In the genomic region with DNA sequence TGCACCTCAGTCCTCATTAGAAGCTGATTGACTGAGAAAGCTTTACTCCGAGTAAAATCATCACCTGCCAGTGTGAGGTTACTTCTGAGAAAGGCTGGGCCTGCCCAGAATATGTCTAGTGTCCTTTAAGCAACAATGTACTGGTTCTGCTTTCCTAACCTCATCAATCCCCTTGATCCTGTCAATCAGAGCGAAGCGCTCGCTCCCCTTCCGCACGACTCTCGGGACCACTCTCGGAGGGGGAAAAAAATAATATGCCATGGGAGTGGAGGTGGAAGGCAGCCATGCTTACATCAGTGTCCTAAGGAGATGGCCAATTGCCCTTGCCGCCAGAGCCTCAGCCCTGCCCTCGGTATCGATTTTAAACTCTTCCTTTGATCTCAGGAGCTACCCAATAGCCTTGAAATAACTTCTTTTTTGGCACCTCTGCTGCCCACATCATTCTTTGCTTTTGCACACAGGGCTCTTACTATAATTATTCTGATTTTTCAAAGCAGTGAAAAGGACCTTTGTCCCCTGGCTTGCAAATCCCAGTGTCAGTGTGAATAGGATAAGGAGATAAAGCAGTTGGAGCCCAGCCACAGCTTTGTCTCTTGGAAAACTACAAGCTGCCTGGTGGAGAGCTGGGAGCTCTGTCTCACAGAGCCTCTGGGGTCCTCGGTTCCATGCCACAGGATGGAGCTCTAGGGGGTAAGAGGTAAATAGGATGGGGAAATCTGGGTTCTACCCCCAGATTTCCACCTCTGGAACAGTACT, we compare ENCODE assay signal across 9 mouse cellular contexts.
DNase-seq lines count a peak whose midpoint lies in the region; ATAC-seq and TF ChIP-seq lines count a peak whose summit lies in the region.
"Had no signal": no experiment of that assay in that cellular context is flagged by ENCODE, and none has a peak within 500 bp of the region (broad histone marks: within the 10 kb centered on the region; RNA-seq: fewer than 3 reads in every experiment).

No protein-coding gene starts in this region.

- peaks cover 11% of the 10 kb centered on the region for H3K4me1 ChIP-seq in forebrain, embryonic 14.5 days (ENCODE audit: control insufficient read depth, insufficient read depth, low read length)
- peaks cover 16% of the 10 kb centered on the region for H3K4me1 ChIP-seq in midbrain, embryonic 10.5 days
- H3K4me1 ChIP-seq in cerebellum, adult 2 months (ENCODE audit: control insufficient read depth, insufficient read depth, low read length): no peaks in the 10 kb centered on the region
- H3K4me1 ChIP-seq: liver, embryonic 15.5 days had no signal

- peak; percentile 63 for ATAC-seq in forebrain, embryonic 14.5 days

- H3K27ac ChIP-seq in forebrain, embryonic 14.5 days (ENCODE audit: low read depth, low read length): peak overlapping the region; percentile 44; the same call in 1 of the 2 replicates
- H3K27ac ChIP-seq in midbrain, embryonic 10.5 days (replicated peaks): peak overlapping the region; percentile 34
- H3K27ac ChIP-seq in cerebellum, adult 2 months (ENCODE audit: insufficient read depth, low read length): no peak overlapping the region
- H3K27ac ChIP-seq: liver, embryonic 15.5 days had no signal

- intact Hi-C loops in left cerebral cortex, postnatal 4 days (cut with DNase I): no loop called here

- no peaks in the 10 kb centered on the region for H3K9me3 ChIP-seq in forebrain, embryonic 14.5 days (replicated peaks; ENCODE audit: control insufficient read depth, low read length)
- no peaks in the 10 kb centered on the region for H3K9me3 ChIP-seq in midbrain, embryonic 10.5 days (replicated peaks)
- H3K9me3 ChIP-seq: liver, embryonic 15.5 days had no signal

- WGBS in forebrain, embryonic 14.5 days: under 1% methylated on average over 12 of the region's 12 CpGs
- WGBS in midbrain, embryonic 10.5 days: 9% methylated on average over 12 of the region's 12 CpGs
- WGBS in cerebellum, adult 2 months: 17% methylated on average over 12 of the region's 12 CpGs

- H3K36me3 ChIP-seq in forebrain, embryonic 14.5 days (ENCODE audit: control insufficient read depth, insufficient read depth, low read length): no peaks in the 10 kb centered on the region
- H3K36me3 ChIP-seq in midbrain, embryonic 10.5 days: no peaks in the 10 kb centered on the region
- H3K36me3 ChIP-seq: liver, embryonic 15.5 days had no signal

- H3K4me2 ChIP-seq in forebrain, embryonic 14.5 days (ENCODE audit: low read length): peak overlapping the region; percentile 51
- H3K4me2 ChIP-seq: liver, embryonic 15.5 days had no signal

- H3K9ac ChIP-seq in forebrain, embryonic 14.5 days (ENCODE audit: low read length): peak overlapping the region; percentile 32; the same call in 1 of the 2 replicates
- H3K9ac ChIP-seq: liver, embryonic 15.5 days had no signal

- peak; percentile 6 for DNase-seq in left cerebral cortex, postnatal 4 days
- no peak for DNase-seq in left cerebral cortex, adult 9 months (ENCODE audit: low spot score in 2 of 2)
- peak; percentile 74 for DNase-seq in forebrain, embryonic 14.5 days (ENCODE audit: low spot score)
- peak; percentile 69 for DNase-seq in midbrain, embryonic 10.5 days (ENCODE audit: low spot score)
- peak; percentile 40 for DNase-seq in testis, postnatal 10 days (ENCODE audit: low spot score)
- no peak for DNase-seq in cerebellum, adult 2 months
- DNase-seq in cerebellum, adult 18-20 months: no peak
- DNase-seq: cerebellum, adult 11 months had no signal

- no peak for TF ChIP-seq POLR2A in cerebellum, adult 2 months (IDR thresholded peaks at IDR 0.05; ENCODE audit: borderline replicate concordance, insufficient read depth, low read length)

- H3K4me3 ChIP-seq in forebrain, embryonic 14.5 days (ENCODE audit: low read depth, low read length): peak overlapping the region; percentile 19; the same call in 1 of the 2 replicates
- peak overlapping the region; percentile 42 for H3K4me3 ChIP-seq in midbrain, embryonic 10.5 days
- H3K4me3 ChIP-seq in cerebellum, adult 2 months (replicated peaks; ENCODE audit: insufficient read depth, low read depth, low read length): no peak overlapping the region
- H3K4me3 ChIP-seq: liver, embryonic 15.5 days had no signal

- no peaks in the 10 kb centered on the region for H3K27me3 ChIP-seq in forebrain, embryonic 14.5 days (replicated peaks; ENCODE audit: control insufficient read depth, insufficient read depth, low read length)
- peaks cover 77% of the 10 kb centered on the region for H3K27me3 ChIP-seq in midbrain, embryonic 10.5 days (ENCODE audit: low read depth, poor library complexity, severe bottlenecking)
- H3K27me3 ChIP-seq in cerebellum, adult 2 months (ENCODE audit: control insufficient read depth, insufficient read depth, low read length): no peaks in the 10 kb centered on the region
- H3K27me3 ChIP-seq: liver, embryonic 15.5 days had no signal

- no peak for TF ChIP-seq CTCF in cerebellum, adult 2 months (IDR thresholded peaks at IDR 0.05; ENCODE audit: borderline replicate concordance, insufficient read depth, low read depth, low read length)

Comparison
In these comparisons a context has a peak if more than half of its experiments do, and no peak if none do; other contexts are left out.
1. DNase-seq: peak in left cerebral cortex, postnatal 4 days (single experiment), forebrain, embryonic 14.5 days (single experiment), midbrain, embryonic 10.5 days (single experiment) and testis, postnatal 10 days (single experiment); none in left cerebral cortex, adult 9 months (0 of 2), cerebellum, adult 2 months (0 of 2) and cerebellum, adult 18-20 months (0 of 2).